Mouse (Mus musculus) MEL (cell line): ENCODE results near the gene Olfr800. TPM values are rescaled to one million over a fixed set of nuclear protein-coding genes. Genes with fewer than 3 reads are reported as not detected.

ENCODE experiments used
- DNase-seq: peaks from one replicate; pipeline ENCODE4 v3.0.0; 2011; ENCODE audit warnings: low read depth, low spot score
- H3K27ac ChIP-seq: 2 replicates; pipeline ENCODE4 v1.5.1; 2012; ENCODE audit warnings: low read depth, mild to moderate bottlenecking, control low read depth, low read length, moderate library complexity; ENCODE audit not compliant: control insufficient read depth
- H3K27me3 ChIP-seq, 2 experiments: fragments of 150-350 bp in 1 of 2; sonication (generic) in 1 of 2; 2 replicates each; pipeline ENCODE4 v1.6.1; 2012; ENCODE audit warnings: low read length in 2 of 2, mild to moderate bottlenecking in 2 of 2, improper control_type of control experiment in 1 of 2, moderate library complexity in 1 of 2; ENCODE audit not compliant: insufficient read depth in 2 of 2, control insufficient read depth in 1 of 2
- H3K36me3 ChIP-seq, 2 experiments: 2 replicates each; pipeline ENCODE4 v1.6.1; 2012 to 2014; ENCODE audit warnings: low read length in 2 of 2, improper control_type of control experiment in 1 of 2, inconsistent platforms in 1 of 2, mild to moderate bottlenecking in 1 of 2; ENCODE audit not compliant: insufficient read depth in 2 of 2, control insufficient read depth in 1 of 2
- H3K4me1 ChIP-seq, 2 experiments: fragments of 150-350 bp in 1 of 2; sonication (generic) in 1 of 2; 2 replicates each; pipeline ENCODE4 v1.6.1; 2012; ENCODE audit warnings: low read length in 2 of 2, improper control_type of control experiment in 1 of 2, mild to moderate bottlenecking in 1 of 2; ENCODE audit not compliant: insufficient read depth in 2 of 2, control insufficient read depth in 1 of 2
- H3K4me3 ChIP-seq, 2 experiments: fragments of 150-350 bp in 1 of 2; sonication (generic) in 1 of 2; 2 replicates each; pipeline ENCODE4 v1.5.1; 2012; ENCODE audit warnings: low read depth in 2 of 2, low read length in 2 of 2, mild to moderate bottlenecking in 2 of 2, moderate library complexity in 2 of 2, control low read depth in 1 of 2, improper control_type of control experiment in 1 of 2; ENCODE audit not compliant: control insufficient read depth in 1 of 2, insufficient read depth in 1 of 2
- H3K79me2 ChIP-seq: 2 replicates; pipeline ENCODE4 v1.6.1; 2012; ENCODE audit warnings: mild to moderate bottlenecking, low read length, moderate library complexity; ENCODE audit not compliant: control insufficient read depth, poor library complexity, insufficient read depth
- H3K9ac ChIP-seq: 2 replicates; pipeline ENCODE4 v1.6.1; 2012; ENCODE audit warnings: low read depth, mild to moderate bottlenecking, control low read depth, low read length, moderate library complexity; ENCODE audit not compliant: control insufficient read depth, poor library complexity, severe bottlenecking
- H3K9me3 ChIP-seq: fragments of 150-350 bp; sonication (generic); replicated peaks from 2 replicates; pipeline ENCODE4 v1.6.1; 2012; ENCODE audit warnings: mild to moderate bottlenecking, low read length, improper control_type of control experiment, moderate library complexity; ENCODE audit not compliant: insufficient read depth
- BHLHE40 ChIP-seq: IDR thresholded peaks from 2 replicates; pipeline ENCODE4 v1.6.1; 2012; ENCODE audit warnings: low read depth, mild to moderate bottlenecking, inconsistent platforms, low read length, improper control_type of control experiment, borderline replicate concordance
- CHD1 ChIP-seq: IDR thresholded peaks from 2 replicates; pipeline ENCODE4 v1.6.1; 2012; ENCODE audit warnings: low read depth, mild to moderate bottlenecking, inconsistent platforms, low read length, improper control_type of control experiment
- CHD2 ChIP-seq: IDR thresholded peaks from 2 replicates; pipeline ENCODE4 v1.6.1; 2011; ENCODE audit warnings: low read length, improper control_type of control experiment
- CTCF ChIP-seq, 3 experiments: IDR thresholded peaks in 2 of 3; conservative IDR thresholded peaks in 1 of 3; 2 replicates each; pipeline ENCODE4 v1.5.1; 2011 to 2012; ENCODE audit warnings: low read length in 3 of 3, low read depth in 2 of 3, mild to moderate bottlenecking in 2 of 3, improper control_type of control experiment in 1 of 3, inconsistent platforms in 1 of 3, mixed read lengths in 1 of 3, moderate library complexity in 1 of 3; ENCODE audit not compliant: control insufficient read depth in 1 of 3, insufficient read depth in 1 of 3, poor library complexity in 1 of 3, severe bottlenecking in 1 of 3
- ELF1 ChIP-seq: IDR thresholded peaks from 2 replicates; pipeline ENCODE4 v1.6.1; 2014; ENCODE audit warnings: low read depth, mild to moderate bottlenecking, inconsistent platforms, low read length, improper control_type of control experiment, moderate library complexity
- ETS1 ChIP-seq: IDR thresholded peaks from 2 replicates; pipeline ENCODE4 v1.6.1; 2012; ENCODE audit warnings: low read depth, mild to moderate bottlenecking, inconsistent platforms, low read length, improper control_type of control experiment, moderate library complexity
- GABPA ChIP-seq: IDR thresholded peaks from 2 replicates; pipeline ENCODE4 v1.6.1; 2012; ENCODE audit warnings: low read depth, mild to moderate bottlenecking, inconsistent platforms, low read length, improper control_type of control experiment, moderate library complexity
- GATA1 ChIP-seq: IDR thresholded peaks from 2 replicates; pipeline ENCODE4 v1.6.1; 2011; ENCODE audit warnings: low read depth, low read length, improper control_type of control experiment
- JUND ChIP-seq: IDR thresholded peaks from 2 replicates; pipeline ENCODE4 v1.6.1; 2011; ENCODE audit warnings: low read depth, mild to moderate bottlenecking, improper control_type of control experiment, low read length
- KAT2A ChIP-seq: conservative IDR thresholded peaks from 2 replicates; pipeline ENCODE4 v1.6.1; 2012; ENCODE audit warnings: low read depth, low read length, improper control_type of control experiment, inconsistent platforms
- MAZ ChIP-seq: IDR thresholded peaks from 2 replicates; pipeline ENCODE4 v1.6.1; 2012; ENCODE audit warnings: low read depth, mild to moderate bottlenecking, inconsistent platforms, low read length, improper control_type of control experiment
- MEF2A ChIP-seq: IDR thresholded peaks from 2 replicates; pipeline ENCODE4 v1.6.1; 2014; ENCODE audit warnings: low read depth, mild to moderate bottlenecking, inconsistent platforms, low read length, improper control_type of control experiment; ENCODE audit not compliant: poor library complexity, insufficient replicate concordance, severe bottlenecking; ENCODE audit errors: extremely low read depth
- MXI1 ChIP-seq: IDR thresholded peaks from 2 replicates; pipeline ENCODE4 v1.6.1; 2011; ENCODE audit warnings: mild to moderate bottlenecking, low read depth, low read length, improper control_type of control experiment
- MYB ChIP-seq: IDR thresholded peaks from 2 replicates; pipeline ENCODE4 v1.6.1; 2011; ENCODE audit warnings: mild to moderate bottlenecking, low read depth, low read length, improper control_type of control experiment
- NELFE ChIP-seq: IDR thresholded peaks from 2 replicates; pipeline ENCODE4 v1.6.1; 2011; ENCODE audit warnings: low read depth, low read length, improper control_type of control experiment
- POLR2A ChIP-seq, 2 experiments: IDR thresholded peaks; 2 replicates each; pipeline ENCODE4 v1.6.1; 2011 to 2012; ENCODE audit warnings: low read length in 2 of 2, mild to moderate bottlenecking in 2 of 2, control low read depth in 1 of 2, improper control_type of control experiment in 1 of 2, low read depth in 1 of 2, moderate library complexity in 1 of 2; ENCODE audit not compliant: control insufficient read depth in 1 of 2, insufficient read depth in 1 of 2, poor library complexity in 1 of 2
- POLR2AphosphoS2 ChIP-seq: IDR thresholded peaks from 2 replicates; pipeline ENCODE4 v1.6.1; 2011; ENCODE audit warnings: low read length, improper control_type of control experiment
- RAD21 ChIP-seq: IDR thresholded peaks from 2 replicates; pipeline ENCODE4 v1.6.1; 2011; ENCODE audit warnings: mild to moderate bottlenecking, low read depth, low read length, improper control_type of control experiment
- RCOR1 ChIP-seq: IDR thresholded peaks from 2 replicates; pipeline ENCODE4 v1.6.1; 2012; ENCODE audit warnings: low read depth, mild to moderate bottlenecking, inconsistent platforms, low read length, improper control_type of control experiment
- SIN3A ChIP-seq: IDR thresholded peaks from 2 replicates; pipeline ENCODE4 v1.6.1; 2012; ENCODE audit warnings: low read length, improper control_type of control experiment, inconsistent platforms
- SMC3 ChIP-seq: IDR thresholded peaks from 2 replicates; pipeline ENCODE4 v1.6.1; 2011; ENCODE audit warnings: low read depth, low read length, improper control_type of control experiment
- TBP ChIP-seq: IDR thresholded peaks from 2 replicates; pipeline ENCODE4 v1.8.0; 2011; ENCODE audit warnings: low read depth, low read length, improper control_type of control experiment
- TCF12 ChIP-seq: IDR thresholded peaks from 2 replicates; pipeline ENCODE4 v1.6.1; 2014; ENCODE audit warnings: low read depth, mild to moderate bottlenecking, inconsistent platforms, low read length, improper control_type of control experiment, moderate library complexity
- USF1 ChIP-seq: IDR thresholded peaks from 2 replicates; pipeline ENCODE4 v1.6.1; 2014; ENCODE audit warnings: low read depth, mild to moderate bottlenecking, inconsistent platforms, low read length, improper control_type of control experiment, moderate library complexity
- USF2 ChIP-seq, 2 experiments: IDR thresholded peaks; 2 replicates each; pipeline ENCODE4 v1.6.1; 2011 to 2012; ENCODE audit warnings: improper control_type of control experiment in 2 of 2, low read length in 2 of 2, borderline replicate concordance in 1 of 2, inconsistent platforms in 1 of 2, low read depth in 1 of 2, mild to moderate bottlenecking in 1 of 2; ENCODE audit not compliant: insufficient read depth in 1 of 2
- ZKSCAN1 ChIP-seq: IDR thresholded peaks from 2 replicates; pipeline ENCODE4 v1.6.1; 2012; ENCODE audit warnings: low read depth, mild to moderate bottlenecking, inconsistent platforms, low read length, improper control_type of control experiment, moderate library complexity
- ZMIZ1 ChIP-seq: IDR thresholded peaks from 2 replicates; pipeline ENCODE4 v1.6.1; 2012; ENCODE audit warnings: low read depth, mild to moderate bottlenecking, inconsistent platforms, low read length, improper control_type of control experiment, moderate library complexity
- polyA plus RNA-seq, 2 experiments: library from polyadenylated mRNA; stranded (reverse) in 1 of 2; unstranded in 1 of 2; fragments of >175 nt in 1 of 2; fragments of >200 nt in 1 of 2; gene quantifications; 2 replicates each; pipeline versions ENCODE4 v1.2.1 to v1.2.4; 2012; ENCODE audit warnings: low replicate concordance in 2 of 2, low read depth in 1 of 2; ENCODE audit not compliant: insufficient read length in 2 of 2, insufficient read depth in 1 of 2, missing spikeins in 1 of 2
- total RNA-seq: library from RNA; depleted of rRNA; stranded (reverse); fragments of 300-350 nt; gene quantifications from 2 replicates; pipeline ENCODE4 v1.2.3, GENCODE M21; 2012

Olfr800 gene
- total and polyA plus RNA-seq, 3 experiments: not detected

GRCm38 (mm10) chr10:129637184-129637583 lies 20.3 kb upstream of the Olfr800 start, which contains the start of gene Olfr799:
Gene Olfr799, plus strand, starts transcription at chr10:129637484.
- no peaks in the 10 kb centered on the region for H3K9me3 ChIP-seq
- no peak for TF ChIP-seq MEF2A
- TF ChIP-seq NELFE: no peak
- TF ChIP-seq BHLHE40: no peak
- TF ChIP-seq GABPA: no peak
- no peak for TF ChIP-seq ELF1
- no peak for TF ChIP-seq RAD21
- TF ChIP-seq SMC3: no peak
- no peak for TF ChIP-seq RCOR1
- no peak for TF ChIP-seq MYB
- TF ChIP-seq MXI1: no peak
- TF ChIP-seq SIN3A: no peak
- no peak for TF ChIP-seq GATA1
- TF ChIP-seq, all 39 proteins: peak for 0
- H3K4me1 ChIP-seq: no peaks in the 10 kb centered on the region
- H3K27me3 ChIP-seq: no peaks in the 10 kb centered on the region
- no peaks in the 10 kb centered on the region for H3K36me3 ChIP-seq
- no peak within 1 kb of the TSS for H3K9ac ChIP-seq
- H3K4me3 ChIP-seq: no peak within 1 kb of the TSS
- H3K27ac ChIP-seq: no peak within 1 kb of the TSS
- no peaks in the 10 kb centered on the region for H3K79me2 ChIP-seq
- no peak for DNase-seq

GRCm38 (mm10) chr10:129651763-129652162 lies 5.7 kb upstream of the Olfr800 start:
- Histone ChIP-seq H3K27me3 (no peaks in the 10 kb centered on the region), H3K9ac (no peak overlapping the region), H3K9me3 (no peaks in the 10 kb centered on the region), H3K79me2 (no peaks in the 10 kb centered on the region), H3K4me1 (no peaks in the 10 kb centered on the region), H3K4me3 (no peak overlapping the region), H3K36me3 (no peaks in the 10 kb centered on the region), H3K27ac (no peak overlapping the region)
- TF ChIP-seq MXI1 (no peak), JUND (no peak), CHD1 (no peak), RCOR1 (no peak), POLR2AphosphoS2 (no peak), ELF1 (no peak), USF2 (IDR thresholded peaks at IDR 0.05; ENCODE audit: borderline replicate concordance in 1 of 2, insufficient read depth in 1 of 2, low read depth in 1 of 2, low read length in 2 of 2) (no peak), BHLHE40 (no peak), MAZ (no peak), RAD21 (no peak), TCF12 (no peak), CTCF (IDR thresholded peaks at IDR 0.05 in 2 of 3, conservative IDR thresholded peaks at IDR 0.05 in 1 of 3; ENCODE audit: control insufficient read depth in 1 of 3, insufficient read depth in 1 of 3, low read depth in 2 of 3, low read length in 3 of 3, poor library complexity in 1 of 3, severe bottlenecking in 1 of 3) (no peak), ETS1 (no peak), CHD2 (no peak), ZKSCAN1 (no peak), KAT2A (no peak), USF1 (no peak), ZMIZ1 (no peak), POLR2A (IDR thresholded peaks at IDR 0.05; ENCODE audit: control insufficient read depth in 1 of 2, insufficient read depth in 1 of 2, low read depth in 1 of 2, low read length in 2 of 2, poor library complexity in 1 of 2) (no peak), TBP (no peak)
- DNase-seq: no peak
